Mouse (Mus musculus) testis, postnatal 14 days (tissue): ENCODE results near the gene Slc35a3.
A peak's percentile ranks its signal among the peaks of the same experiment; 100 is the strongest.
"Not testable (repeated sequence)": the region's sequence is repeated elsewhere in the genome, so short reads cannot be mapped to it uniquely, and the experiment has no call there.

Source experiments
- DNase-seq: peaks from one replicate; pipeline ENCODE4 v3.0.0; 2021; ENCODE audit warnings: low spot score

Slc35a3 gene

DNA sequence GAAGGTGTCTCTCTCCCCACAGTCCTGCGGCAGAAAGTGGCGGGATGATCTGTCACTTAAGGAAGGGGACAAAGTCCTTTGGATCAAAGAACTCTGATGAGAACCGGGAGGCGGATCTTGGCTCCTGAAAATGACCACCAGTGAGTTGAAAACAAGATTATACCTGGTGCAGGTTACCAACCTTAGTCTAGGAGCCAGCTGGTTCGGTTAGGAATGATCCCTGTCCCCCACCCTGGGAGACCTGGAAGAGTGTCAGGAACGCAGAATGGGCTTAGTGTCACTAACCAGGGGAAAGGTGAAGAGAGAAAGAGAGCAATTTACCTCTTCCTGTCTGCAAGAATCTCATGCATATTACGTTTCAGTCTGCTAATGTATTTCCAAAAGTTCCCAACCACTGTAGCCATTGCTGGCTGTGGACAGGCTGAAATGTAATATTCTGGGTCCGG, at the start of gene Slc35a3:
Gene Slc35a3 (minus strand): TSS at position 396 of the 446 bp plus-strand sequence.
- DNase-seq, result no peak

DNA sequence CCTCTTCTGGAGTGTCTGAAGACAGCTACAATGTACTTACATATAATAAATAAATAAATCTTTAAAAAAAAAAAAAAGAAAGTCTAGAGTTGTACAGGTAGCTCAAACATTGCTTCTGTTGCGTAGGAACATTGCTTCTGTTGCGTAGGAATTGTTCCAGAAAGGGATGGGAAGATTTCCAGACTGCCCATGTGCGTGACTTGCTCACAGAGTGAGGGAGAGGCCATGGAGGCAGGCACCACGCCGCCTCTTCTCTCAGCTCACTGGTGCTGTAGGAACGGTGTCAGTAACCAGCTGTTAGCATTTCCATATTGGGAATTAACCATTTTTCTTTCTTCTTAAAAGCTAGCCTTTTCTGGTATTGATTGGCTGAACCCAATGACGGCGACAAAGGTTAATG, 40.2 kb upstream of the Slc35a3 start:
- DNase-seq, result no peak

DNA sequence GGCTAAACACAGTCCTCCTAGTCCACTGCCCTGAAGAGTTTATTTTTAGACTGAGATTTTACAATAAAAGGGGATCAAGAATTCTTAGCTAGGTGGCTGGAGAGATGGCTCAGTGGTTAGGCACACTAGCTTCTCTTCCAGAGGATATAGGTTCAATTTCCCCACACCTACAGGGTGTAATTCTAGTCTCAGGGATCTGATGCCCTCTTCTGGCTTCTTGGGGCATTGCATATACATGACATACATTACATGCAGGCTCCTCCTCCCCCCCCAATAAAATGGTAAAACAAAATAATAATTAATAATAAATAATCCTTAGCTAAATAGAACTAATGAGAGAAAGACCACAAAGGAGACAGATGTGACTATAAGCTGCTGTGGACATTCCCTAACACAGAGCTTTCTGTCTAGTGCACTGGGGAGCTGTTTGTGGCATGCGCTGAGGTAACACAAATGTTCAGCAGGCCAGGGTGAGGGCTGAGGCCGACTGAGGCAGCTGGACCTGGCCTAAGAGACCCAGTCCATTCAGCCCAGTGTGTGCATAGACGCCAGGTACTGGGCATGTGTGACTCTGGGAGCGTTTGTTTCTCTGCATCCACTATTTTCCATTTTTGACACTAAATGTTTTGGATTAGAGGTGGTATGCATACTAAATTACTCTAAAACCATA, 38.7 kb upstream of the Slc35a3 start:
- no peak for DNase-seq

DNA sequence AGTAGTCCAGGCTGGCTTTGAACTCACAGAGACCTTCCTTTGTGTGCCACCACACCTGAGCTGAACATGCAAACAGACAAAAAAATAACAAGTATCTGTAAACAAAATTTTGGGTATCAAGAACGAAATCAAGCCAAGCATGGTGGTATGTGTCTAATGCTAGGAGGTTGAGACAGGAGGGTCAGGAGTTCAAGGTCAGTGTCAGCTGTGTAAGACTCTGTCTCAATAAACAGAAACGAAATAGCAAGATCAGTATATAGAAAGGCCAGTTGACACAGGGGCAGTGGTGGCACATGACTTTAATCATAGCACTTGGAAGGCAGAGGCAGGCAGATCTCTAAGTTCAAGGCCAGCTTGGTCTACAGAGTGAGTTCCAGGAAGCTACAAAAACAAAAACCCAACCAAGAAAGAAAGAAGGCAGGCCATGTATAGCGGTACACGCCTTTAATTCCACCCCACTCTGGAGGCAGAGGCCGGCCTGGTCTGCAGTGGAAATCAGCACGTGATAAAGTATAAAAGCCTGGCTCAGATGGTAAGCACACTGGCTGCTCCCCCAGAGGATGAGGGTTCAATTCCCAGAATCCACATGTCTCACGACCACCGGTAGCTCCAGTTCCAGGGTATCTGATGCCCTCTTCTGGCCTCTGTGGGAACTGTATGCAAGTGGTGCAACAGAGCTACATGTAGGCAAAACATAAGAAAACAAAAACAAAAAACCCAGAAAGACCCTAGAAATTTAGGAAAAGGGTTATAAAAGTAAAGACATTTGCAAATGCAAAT, 36.0 kb upstream of the Slc35a3 start:
- DNase-seq, result no peak

DNA sequence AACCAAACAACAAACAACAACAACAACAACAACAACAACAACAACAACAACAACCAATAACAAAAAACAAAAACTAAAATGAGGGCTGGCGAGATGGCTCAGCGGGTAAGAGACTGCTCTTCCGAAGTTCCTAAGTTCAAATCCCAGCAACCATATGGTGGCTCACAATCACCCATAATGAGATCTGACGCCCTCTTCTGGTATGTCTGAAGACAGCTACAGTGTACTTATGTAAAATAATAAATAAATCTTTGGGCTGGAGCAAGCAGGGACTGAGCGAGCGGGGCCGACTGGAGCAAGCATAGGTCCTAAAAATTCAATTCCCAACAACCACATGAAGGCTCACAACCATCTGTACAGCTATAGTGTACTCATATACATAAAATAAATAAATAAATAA, 35.0 kb upstream of the Slc35a3 start:
- DNase-seq, result not testable (repeated sequence)

DNA sequence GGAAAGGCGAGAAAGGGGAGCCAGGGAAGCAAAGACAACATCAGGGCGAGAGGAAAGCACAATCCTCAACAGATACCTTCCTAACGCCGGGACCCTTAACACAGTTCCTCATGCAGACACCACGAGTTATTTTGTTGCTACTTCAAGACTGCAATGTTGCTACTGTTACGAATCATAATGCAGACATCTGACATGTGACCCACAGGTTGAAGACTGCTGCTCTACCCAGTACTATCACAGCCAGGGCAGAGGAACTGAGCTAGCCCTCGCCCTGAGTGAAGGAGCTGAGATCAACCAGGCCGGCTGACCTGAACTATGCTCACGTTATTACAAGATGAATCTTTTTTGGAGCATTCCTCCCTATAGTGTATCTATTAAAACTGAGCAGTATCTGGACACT, 28.3 kb upstream of the Slc35a3 start:
- DNase-seq, result peak; percentile 46

DNA sequence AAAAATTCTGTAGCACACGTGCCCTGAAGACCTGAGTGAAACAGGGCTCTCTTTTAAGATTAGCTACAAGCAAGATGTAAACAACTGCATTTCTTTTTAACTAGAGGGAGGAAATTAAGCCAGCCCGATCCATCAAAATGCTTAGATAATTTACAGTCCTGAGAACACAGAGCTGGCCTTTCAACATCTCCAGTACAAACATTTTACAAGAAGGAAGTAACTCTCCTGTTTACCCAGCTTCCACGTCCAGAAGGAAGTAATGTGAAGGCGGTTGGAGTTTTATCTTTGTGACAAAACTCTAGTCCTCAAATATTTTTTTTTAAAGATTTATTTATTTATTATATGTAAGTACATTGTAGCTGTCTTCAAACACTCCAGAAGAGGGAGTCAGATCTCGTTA, 27.5 kb upstream of the Slc35a3 start:
- DNase-seq, result no peak

DNA sequence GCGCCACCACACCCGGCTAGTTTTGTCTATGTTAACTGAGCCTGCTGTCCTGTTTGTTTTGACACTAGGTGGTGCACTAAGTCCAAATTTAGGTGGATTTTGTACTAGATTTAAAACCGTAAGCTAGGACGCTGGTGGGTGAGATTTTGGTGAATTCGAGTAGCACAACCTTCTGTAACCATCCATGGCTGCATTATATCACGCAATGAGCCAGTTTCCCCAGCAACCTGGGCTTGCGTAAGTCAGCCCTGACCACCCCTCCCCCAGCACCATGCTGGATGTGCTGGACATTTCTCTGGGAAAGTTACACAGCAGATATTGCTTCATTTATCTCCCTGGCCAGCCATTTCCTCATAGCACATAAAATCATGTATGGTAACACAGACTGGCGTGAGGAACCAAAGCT, 24.7 kb upstream of the Slc35a3 start:
- DNase-seq, result no peak

DNA sequence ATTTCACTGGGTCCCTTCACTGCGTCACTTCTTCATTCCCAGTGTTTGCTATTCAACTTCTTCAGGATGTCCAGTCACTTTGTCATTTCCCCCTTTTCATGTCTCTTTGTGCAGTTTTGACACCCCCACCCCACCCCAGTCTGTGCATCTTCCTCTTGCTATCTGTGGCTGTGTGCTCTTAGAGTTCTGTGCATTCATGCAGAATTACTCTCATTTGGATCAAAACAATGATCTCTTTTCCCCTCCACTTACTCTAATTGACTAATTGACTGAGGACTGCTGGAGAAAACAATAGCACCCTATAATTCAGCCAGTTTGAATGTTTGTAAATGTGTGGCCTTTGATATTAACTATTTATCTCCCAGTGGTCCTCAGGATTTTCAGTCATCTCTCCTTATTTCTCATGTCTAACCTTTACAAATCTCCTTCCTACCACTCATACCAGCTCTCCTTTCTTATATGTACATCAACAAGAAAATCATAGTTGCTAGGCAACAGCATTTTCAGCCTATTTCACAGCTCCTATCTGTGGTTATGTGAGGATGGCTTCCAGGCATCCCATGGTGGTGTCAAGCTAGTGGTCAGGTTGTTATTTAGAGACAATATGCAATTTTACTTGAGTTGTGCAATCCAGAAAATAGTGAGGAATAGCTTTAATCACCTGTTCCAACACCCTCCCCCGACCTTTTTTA, 17.0 kb upstream of the Slc35a3 start:
- DNase-seq, result no peak

DNA sequence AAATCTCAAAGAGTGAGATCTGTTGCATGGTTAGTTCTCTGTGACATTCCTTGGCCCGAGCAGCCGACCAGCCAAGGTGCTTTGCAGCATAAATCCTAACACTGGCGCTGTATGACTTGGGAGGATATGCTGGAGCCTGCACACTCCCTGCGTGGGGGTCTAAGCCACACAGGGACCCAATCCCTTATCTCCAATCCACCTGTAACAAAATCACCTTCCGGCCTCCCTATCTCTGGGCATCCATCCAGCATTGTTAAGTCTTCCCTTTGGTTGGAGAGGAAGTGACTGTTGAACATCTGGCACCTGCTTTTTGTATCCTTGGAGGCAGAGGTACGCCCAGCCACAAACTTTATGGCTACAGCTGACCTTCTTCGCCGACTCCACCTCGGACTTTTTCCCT, 14.2 kb upstream of the Slc35a3 start:
- DNase-seq, result peak; percentile 24

DNA sequence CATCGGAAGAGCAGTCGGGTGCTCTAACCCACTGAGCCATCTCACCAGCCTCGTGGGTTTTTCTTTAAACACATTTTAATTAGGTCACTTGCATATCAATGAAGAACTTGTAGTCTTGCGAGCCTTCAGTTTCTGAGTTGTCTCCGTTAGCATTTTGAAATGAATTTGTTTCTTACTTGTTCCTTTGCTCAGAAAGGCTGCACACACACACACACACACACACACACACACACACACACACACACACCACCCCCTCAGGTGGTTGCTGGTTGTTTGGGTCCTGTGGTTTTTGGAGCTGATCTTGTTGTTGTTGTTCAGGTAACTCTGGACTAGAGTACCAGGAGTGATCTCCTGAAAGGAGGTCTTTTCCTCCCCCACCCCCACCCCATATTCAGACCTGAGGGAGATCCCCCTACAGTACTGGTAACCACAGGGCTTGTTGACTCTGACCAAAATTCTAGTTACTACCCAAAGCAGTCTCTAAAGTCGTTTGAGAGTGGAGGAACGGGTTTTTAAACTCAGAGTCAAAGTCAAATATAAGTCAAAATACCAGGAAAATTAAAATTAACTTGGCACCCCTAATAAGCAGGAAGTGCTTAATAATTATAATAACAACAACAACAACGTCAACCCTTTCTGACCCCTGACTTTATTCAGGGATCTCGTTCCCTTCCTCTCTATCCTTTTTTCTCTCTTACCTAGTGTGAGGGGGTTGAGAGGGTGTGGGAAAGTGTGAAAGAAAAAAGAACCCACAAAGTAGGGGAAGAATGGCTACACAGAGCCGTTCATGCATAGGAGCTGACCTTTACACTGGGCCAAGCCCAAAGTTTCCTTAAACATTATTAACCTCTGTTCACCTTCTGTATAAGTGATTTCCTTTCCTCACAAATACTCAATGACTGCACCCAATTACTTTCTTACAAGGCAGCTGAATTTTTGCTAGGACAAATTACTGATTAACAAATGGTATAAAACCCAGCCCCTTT, 11.2 kb upstream of the Slc35a3 start:
- DNase-seq, result no peak

DNA sequence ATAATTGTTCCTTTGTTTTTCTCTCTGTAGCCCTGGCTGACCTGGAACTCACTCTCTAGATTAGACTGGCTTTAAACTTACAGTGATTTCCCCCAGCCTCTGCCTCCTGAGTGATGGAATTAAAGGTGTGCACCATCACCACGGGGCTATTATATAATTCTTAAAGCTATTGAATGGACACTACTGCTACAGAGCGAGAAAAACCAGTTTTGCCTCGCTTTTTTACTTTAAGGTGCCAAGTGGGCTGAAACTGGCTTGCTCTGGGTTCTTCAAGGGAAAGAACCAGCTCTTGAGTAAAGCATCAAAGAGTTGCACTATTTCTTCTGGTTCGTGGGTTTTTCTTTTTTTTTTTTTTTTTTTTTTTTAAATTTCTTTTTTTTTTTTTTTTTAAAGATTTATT, 10.3 kb upstream of the Slc35a3 start:
- no peak for DNase-seq

DNA sequence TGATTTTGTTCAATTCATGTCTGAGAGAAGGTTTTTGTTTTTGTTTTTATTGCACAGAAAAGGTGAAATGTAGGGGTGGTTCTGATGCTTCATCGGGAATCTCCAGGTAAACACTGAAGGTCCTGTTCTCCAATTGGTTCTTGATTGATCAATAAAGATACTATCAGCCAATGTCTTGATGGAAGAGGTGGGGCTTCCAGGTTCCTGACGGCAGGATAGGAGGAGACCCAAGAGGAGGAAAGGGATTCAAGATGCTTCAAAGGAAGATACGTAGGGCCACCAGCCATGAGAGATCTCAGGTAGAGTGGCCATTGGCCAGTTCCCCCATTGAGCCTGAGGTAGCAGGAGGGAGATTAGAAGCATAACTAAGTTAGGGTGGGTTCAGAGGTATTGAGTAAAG, 6.3 kb upstream of the Slc35a3 start:
- DNase-seq, result no peak

DNA sequence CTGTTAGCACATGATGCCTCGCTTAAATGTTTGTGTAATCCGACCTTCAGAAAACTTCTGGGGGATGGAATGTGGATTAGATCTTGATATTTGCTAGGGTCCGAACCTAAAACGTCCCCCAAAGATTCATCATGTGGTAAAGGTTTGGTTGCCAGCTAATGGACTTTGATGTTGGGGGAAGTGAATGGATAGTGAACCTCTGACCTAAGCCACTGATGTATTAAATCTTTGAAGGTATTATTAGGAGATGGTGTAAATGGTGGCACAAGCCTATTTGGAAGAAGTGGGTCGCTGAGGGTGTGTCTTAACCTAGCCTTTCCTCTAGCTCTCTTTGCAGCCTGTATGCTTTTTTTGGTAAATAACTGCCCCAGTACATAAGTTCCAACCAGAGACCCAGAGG, 400 bp upstream of the Slc35a3 start:
- no peak for DNase-seq

DNA sequence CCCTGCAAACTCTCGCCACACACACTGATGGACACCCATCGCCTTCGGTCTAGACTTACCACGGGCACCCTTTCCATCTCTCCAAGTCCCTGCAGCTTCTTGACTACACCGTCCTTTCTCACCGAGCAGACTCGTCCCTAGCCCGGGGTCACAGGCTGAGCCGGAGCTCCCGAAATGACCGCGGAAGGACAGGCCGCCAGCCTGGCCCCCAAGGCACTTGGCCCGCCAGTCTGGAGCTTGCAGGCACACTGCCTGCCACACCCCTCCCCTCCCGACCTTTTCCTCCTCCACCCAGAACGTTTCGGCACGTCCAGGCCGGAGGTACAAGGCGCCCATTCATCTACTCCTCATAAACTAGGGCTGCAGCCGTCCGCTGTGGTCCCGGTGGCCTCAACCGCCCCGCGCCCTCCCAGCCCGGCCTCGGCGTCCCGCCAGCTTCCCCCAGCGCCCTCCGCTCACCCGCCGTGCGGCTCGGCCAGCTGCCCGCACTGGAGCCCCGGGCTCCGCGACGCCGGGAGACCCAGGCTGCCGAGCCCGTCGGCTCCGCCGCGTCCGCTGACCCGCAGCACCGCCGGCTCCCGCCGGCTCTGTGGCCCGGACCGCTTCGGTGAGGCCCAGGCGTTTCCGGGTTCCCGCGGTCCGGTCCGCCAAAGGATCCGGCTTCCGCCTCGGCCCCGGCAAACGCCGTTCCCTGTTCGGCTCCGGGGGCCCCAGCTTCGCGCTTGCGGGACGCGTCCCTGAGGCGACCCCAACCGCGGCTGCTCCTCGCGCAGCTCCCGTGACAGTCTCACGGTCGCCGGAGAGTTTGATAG, 801 bp downstream of the Slc35a3 start:
- DNase-seq, result peak; percentile 86

DNA sequence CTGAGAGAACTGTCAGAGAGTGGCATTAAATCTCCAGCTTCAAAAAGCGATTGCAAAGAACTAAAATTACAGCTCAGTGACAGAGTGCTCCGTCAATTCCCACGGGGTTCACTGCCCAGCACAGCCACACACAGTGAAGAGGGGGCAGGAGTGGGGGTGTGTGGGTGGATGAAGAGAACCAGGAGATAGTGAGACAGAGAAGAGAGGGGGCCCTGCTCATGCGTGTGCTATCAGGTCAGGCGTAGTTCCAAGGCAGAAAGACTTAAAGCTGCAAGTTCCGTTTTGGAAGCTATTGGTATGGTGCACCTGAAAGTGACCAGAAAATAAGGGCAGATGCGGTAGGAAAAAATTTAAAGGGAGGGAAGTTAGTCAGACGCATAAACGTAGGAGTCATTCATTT, 1.7 kb downstream of the Slc35a3 start:
- DNase-seq, result no peak

DNA sequence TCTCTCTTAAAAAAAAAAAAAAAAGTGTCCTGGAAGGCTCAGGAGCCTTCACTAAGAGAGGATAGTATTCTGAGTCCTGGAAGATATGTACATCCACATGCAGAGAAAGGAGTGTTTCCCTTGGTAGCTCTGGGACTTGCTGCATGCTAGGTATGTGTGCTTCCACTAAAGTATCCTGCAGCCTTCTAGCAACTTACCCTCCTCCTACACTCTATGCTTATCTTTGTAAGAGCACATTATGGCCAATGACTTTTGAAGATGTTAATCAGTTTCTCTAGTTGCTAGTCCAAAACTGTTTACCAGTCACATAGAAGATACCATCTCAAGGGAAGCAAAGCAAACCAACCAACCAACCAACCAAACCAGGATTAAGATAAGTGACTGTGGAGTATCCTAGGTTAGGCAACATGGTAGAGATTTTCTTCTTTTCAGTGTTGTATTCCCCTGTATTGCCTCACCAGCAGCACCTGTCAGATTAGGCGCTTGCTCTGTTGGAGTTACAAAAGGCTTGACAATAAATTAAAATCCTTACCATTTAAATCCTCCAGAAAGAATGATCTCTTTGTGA, 6.9 kb downstream of the Slc35a3 start:
- DNase-seq, result no peak

DNA sequence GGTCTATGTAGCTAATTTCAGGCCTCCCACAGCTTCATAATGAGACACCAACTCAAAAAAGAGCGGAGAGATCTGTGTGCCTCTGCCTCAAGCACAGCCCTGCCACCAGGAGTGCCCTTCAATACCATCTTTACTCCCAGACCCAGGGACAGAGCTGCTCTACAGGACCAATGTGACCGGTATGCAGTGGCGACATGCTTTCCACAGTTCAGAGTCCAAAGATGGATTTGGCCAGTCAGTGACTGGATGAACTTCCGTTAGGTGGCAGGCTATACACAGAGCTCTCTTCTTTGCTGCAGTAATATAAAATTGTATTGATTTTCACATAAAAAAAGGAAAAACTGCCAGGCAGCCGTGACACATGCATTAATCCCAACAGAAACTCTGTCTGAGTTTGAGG, 8.8 kb downstream of the Slc35a3 start:
- no peak for DNase-seq

DNA sequence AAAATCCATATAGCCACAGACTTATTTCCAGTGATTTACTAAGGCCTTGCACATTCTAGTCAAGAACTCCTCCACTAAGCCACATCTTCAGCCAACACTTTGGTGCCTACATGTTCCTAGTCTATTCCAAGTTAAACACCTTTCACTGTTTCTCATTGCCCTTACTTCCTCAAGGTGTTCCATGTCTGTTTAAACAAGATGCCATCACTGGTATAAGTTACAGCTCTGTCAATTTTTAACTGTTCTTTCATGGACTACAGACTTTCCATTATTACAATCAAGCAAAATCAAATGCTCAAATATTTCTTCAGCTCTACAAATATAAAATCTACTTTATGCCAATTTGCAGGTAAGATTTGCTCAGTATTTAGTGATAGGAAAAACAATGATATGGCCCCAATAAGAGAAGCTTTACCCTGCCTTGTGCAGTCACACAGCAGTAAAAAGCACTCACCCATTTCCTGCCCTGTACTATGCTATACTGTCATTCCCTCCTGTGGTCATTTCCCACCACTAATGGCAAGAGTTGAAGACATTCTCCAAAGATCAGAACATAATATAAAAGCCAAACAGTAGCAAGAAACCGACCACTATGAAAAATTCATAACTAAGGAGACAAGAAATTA, 9.9 kb downstream of the Slc35a3 start:
- DNase-seq, result no peak

DNA sequence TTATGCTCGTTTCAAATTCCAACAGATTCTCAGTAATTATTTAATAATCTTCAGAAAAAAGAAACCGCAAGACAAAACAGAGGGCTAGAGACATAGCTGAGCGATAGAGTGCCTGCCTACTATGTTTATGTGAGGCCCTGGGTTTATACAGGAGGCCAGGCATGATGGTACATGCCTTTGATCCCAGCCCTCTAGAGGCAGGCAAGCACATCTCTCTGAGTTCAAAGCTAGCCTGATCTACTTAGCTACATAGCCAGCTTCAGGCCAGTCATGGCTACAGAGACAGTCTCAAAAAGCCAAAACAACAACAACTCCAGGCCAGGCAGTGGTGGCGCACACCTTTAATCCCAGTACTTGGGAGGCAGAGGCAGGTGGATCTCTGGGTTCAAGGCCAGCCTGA, 11.0 kb downstream of the Slc35a3 start:
- no peak for DNase-seq
